Mouse (Mus musculus) ovary, adult 18-20 months (tissue): ENCODE data around the gene Il17c.

Source experiments
- DNase-seq: peaks from one replicate; pipeline ENCODE4 v3.0.0; 2022; ENCODE audit warnings: low spot score, mixed read lengths

Il17c gene

DNA sequence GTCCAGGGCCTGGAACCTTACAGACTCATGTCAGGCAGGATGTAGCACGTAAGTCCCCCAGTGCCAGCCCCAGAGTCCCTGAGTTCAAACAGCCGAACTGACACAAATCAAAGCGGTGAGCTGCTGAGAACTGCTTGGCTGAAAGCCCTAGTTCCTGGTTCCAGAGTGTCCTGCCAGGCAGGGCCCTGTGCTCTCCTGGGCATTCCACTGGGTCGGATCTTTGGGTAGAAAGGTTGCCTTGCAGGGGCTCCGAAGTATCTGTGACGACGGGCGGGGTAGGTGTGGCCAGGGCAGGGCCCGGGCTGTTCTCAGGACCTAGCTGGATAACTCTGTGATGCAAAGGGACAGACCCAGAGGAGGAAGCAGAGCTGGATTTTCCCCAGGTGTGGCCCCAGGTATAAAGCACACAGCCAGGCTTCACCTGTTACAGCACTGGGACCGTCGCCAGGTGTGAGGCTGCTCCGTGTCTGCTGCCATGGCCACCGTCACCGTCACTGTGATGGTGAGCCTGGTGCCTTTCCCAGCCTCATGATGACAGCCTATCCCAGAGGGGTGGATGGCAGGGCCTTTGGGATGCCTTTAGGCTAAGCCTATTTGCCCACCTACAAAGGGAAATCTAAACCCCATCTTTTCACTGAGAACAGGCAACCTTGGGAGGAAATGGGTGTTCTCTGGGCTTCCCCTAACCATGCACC, at the start of gene Il17c:
Il17c (plus strand) TSS at position 645 of the 695 bp plus-strand sequence.
- DNase-seq = no peak

DNA sequence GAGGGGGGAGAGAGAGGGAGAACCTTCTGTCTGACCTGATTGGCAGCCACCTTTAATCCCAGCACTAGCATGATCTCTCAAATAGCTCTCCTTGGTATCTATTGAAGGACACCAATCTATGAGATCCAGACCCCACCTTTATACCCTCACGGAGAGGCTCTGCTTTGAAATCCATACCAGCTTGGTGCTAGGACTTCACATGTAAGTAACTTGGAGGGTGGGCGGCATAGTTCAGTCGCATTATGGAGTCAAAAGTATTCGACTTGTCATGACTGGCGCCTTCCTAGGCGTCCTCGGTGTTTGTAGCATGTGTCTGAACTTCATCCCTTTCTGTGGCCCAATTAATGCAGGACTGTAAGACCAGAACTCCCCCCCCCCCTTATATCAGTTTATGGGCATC, 46.5 kb upstream of the Il17c start:
- no peak for DNase-seq

DNA sequence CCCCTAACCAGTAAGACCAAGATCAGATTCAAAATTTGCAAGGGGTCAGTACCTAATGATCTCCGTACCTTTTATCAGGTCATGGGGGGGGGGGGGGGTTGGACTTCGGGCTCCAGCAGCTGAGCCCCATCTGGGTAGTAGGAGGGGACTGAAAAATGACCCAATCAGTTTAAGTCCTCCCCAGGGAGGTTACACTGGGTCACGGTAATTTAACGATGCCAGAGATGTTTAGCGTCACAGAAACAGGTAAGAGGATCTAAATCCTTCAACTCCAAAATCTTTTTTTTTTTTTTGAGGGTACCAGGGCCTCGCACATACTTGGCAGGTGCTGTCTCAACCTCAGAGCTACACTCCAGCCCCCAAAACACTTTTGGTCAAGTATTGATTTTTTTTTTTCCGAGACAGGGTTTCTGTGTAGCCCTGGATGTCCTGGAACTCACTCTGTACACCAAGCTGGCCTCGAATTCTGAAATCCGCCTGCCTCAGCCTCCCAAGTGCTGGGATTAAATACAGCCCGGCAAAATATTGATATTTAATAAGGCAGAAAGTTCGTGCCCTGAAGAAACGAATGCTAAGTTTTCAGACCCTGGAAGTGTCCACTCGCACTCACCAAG, 46.0 kb upstream of the Il17c start:
- no peak for DNase-seq

DNA sequence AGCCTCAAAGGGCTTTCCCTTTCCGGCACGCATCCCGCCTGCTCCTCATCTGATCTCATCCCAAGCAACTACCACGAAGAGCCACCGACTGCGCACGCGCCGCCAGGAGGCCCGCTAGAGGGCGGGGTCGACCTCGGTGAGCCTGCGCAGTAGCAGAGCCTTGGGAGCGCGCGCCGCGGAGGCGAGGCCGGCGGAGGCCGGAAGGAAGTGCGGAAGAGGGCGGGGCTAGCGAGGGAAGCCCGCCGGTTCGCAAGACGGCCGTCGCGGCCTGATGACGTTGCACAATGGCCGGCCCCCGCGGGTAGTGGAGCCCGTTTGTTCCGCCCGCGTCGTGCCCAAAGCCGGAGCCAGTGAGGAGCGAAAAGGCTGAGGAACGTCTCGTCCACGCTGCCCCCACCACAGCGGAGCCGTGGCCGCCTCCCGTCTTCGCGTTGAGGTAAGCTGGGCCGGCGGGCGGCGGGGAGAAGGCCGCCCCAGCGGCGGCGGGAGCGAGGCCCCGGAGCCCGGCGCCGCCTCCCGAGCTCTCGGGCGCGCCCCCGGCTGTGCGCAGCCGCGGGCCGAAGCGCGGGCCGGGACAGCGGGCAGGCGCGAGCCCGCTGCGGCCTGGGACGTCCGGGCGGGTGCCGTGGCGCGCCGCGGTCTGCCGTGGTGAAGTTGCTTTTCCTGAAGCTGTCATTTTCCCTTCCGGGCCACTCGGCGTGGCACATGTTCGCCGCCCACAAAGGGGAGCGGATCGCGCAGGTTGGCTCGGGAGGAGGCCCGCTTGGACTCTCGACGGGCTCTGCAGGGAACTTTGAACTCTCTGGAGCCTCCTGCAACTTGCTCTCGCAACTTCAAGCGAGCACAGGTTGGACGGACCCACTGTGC, 45.2 kb upstream of the Il17c start, which contains the start of gene Zc3h18:
Zc3h18 (plus strand) TSS at position 245 of the 867 bp plus-strand sequence.
- peak; percentile 99 for DNase-seq

DNA sequence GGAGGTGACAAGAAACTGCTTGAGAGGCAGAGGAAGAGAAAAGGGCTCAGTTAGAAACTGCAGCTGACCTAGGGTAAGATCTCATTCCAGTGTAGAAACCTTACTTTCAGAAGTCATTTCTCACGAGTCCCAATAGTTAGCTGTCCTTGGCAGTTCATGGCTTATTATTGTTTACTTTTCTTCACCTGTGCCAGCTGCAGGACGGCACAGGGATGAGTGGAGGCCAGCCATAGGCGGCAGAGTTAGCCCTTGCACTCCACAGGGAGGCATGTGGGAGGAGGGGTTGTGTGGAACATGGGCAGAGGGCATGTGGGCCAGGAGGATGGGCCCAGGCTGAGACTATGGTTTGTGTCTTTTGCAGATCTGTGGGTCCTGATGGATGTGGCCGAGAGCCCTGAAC, 38.8 kb upstream of the Il17c start:
- DNase-seq = no peak

DNA sequence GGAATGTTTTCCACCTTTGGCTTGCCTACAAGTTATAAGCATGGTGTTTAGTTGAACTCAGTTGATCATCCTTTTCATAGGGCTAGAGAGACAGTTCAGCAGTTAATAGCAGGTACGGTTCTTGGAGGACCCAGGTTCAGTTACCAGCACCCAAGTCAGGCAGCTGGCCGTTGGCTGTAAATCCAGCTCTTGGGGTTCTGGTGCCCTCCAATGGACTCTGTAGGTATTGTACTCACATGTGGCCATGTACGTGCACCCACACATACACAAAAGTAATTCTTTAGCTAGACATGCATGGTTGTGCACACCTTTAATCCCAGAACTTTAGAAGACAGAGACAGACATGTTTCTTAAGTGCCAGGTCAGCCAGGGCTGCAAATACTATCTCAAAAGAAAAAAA, 32.5 kb upstream of the Il17c start:
- DNase-seq = no peak

DNA sequence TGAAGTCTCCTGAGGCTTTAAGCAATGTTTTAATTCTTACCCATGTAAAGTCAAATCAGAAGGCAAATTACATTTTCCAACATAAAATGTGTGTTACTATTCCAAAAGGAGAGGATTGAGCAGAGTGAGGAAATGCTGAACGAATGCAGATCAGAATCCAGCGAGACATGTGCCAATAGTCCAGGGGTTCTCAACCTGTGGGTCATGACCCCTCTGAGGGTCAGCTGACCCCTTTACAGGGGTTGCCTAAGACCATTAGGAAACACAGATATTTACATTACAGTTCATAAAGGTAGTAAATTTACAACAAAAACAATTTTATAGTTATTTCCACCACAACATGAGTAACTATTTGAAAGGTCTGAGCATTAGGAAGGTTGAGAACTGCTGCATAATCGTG, 31.1 kb upstream of the Il17c start:
- DNase-seq = no peak

DNA sequence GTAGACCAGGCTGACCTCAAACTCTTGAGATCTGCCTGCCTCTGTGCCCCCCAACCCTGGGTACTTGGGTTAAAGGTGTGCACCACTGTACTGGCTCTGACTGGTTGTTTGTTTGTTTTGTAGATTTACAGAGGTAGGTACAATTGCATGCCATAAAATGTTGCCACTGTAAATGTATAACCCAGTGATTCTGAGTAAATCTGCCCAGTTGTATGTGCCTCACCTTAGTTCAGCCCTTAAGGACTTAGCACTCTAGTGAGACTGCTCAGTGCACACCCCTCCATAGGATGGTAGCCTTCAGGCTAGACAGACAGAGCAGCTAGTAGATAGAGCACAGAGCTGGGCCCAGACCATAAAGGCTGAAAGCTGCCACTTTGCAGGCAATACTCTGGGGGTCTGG, 28.1 kb upstream of the Il17c start:
- DNase-seq = no peak

DNA sequence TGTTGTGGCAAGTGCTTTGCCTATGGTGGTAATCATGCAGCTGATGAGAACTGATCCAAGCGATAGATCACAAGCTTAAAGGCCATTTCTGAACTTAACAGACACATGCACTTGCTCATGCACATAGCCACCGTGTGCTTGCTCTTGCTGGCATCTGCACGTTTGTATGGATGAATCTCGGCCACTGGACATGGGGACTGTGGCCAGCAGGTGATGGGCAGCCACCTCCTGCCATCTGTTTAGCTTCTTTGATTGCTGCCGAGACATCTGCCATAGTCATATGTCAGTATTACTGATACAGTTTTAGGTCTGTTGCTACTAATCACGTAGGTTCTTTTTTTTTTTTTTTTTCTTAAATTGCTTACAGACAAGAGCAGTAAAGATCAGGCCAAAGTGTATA, 26.5 kb upstream of the Il17c start:
- DNase-seq = no peak

DNA sequence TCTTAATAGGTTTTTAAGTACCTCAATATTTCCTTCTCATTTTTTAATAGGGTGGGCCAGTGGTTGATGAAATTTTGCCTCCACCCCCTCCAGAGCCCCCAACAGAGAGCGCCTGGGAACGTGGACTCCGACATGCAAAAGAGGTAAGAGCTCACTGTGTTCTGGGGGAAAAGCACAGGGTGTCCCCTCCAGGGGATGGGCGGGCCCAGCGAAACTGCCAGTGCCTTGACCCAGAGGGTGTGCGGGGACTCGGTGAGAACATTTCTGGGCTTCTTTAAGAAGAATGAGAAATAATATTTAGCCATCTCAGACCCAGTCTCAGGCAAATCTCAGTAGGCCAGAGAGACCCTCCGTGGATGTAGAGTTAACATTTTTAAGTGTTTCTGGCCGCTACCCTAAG, 23.6 kb upstream of the Il17c start:
- DNase-seq = no peak

DNA sequence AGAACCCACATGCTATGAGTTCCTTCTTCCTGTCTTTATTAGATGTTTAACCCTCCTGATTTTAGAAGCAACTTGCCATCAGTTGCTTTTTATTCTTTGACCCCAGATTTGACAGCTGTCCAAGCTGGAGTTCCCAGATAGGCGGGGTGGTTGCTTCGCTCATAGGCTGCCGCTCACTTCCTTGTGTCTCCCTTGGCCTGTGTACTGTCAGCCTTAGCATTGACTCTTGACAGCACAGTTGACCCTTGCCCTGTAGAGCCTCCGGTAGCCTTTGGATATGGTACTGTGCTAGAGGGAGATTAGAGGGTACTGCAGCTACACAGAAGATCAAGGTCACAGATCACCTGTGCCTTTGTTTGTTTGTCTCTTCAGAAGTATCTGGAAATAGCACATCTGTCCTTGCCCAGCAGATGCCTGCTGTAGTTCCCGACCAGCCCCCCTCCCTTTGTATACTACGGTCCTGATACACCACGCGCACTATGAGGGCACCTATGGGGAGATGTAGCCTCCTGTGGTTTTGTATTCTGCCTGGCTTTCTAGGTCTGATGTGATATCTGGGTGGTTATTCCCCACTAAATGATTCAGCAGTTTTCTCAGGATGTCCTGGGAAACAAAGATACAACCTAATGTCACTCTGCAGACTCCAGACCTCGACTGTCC, 16.5 kb upstream of the Il17c start:
- DNase-seq = no peak

DNA sequence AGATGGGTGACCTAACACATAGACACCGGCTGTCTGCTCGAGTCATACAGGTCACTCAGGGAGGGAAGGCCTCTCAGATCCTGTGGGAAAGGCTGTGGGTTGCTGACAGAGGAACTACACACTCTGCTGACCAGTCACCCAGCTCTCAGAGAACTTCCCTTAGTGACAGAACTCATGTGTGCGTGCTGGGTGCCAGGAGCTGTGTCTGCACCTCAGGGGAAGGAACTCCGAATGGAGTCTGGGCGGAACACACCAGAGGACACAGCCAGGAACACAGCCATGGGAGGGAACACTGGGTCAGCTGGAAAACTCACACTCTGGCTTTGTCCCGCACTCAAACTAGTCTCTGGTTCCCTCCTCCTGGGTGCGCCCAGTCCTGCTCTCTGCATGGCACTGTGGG, 14.1 kb upstream of the Il17c start:
- no peak for DNase-seq

DNA sequence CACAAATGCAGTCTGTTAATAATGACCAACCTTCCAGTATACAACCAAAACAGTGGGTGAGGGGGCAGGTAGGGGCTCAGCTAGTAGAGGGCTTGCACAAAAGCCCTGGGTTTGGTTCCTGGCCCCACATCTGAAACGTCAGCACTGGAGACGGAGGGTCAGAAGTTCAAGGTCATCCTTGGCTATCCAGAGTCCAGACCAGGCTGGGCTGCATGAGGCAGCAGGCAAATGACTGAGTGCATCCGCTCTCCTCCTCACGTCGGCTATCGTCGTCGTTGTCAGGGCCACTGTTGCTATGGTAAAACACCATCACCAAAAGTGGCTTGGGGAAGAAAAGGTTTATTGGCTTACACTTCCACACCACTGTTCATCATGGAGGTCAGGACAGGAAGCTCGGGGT, 7.5 kb upstream of the Il17c start:
- no peak for DNase-seq

DNA sequence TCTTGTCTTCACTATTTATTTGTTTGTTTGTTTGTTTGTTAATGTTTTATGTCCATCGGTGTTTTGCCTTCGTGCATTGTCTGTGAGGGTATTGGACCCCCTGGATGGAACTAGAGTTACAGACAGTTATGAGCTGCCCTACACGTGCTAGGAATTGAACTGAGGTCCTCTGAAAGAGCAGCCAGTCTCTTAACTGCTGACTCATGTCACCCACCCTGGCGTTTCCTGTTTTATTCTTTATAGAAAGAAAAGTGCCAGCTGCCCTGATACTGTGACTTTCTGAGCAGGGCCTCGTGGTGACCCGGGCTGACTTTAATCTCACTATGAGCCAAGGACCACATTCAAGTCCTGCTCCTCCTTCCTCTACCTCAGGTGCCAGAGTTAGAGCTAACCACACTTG, 6.3 kb upstream of the Il17c start:
- no peak for DNase-seq

DNA sequence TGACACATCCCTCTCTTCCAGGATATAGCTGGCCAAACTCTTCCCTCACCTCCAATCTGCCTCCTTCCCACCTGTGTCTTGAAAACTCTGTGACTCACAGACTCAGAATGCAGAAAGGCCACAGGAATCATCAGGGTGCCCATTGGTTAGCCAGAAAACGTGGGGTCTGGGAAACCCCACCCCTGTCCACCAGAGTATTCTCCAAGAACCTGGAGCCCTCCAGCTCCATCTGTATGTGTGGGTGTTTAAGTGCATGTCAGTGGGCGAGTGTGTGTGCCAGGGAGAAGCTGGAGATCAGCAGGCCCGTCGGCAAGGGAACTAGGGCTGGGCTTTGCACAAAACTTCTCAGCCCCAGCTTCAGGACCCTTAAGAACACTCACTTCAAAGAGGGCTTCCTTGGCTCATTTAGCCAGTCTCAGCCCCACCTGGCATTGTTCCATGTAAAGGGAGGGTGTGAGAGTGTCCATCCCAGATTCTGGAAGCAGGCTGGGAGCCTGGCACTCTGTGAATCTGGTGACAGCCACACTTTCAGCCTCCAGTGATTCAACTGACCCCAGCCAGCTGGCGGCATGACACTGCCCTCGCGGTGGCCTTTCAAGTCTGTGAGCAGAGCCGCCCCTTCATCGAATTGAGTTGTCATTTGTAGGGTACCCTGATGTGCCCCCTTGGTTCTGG, 1.8 kb upstream of the Il17c start:
- no peak for DNase-seq

DNA sequence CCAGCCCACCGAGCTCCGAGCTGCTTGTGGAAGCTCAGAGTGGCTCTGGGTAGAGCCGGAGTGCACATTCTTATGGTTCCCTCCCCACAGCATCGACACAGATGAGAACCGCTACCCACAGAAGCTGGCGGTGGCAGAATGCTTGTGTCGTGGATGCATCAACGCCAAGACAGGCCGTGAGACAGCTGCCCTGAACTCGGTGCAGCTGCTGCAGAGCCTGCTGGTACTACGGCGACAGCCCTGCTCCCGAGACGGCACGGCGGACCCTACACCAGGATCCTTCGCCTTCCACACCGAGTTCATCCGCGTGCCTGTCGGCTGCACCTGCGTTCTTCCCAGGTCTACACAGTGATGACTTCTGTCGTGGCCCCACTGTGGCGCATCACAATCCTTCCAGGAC, 1.4 kb downstream of the Il17c start:
- no peak for DNase-seq

DNA sequence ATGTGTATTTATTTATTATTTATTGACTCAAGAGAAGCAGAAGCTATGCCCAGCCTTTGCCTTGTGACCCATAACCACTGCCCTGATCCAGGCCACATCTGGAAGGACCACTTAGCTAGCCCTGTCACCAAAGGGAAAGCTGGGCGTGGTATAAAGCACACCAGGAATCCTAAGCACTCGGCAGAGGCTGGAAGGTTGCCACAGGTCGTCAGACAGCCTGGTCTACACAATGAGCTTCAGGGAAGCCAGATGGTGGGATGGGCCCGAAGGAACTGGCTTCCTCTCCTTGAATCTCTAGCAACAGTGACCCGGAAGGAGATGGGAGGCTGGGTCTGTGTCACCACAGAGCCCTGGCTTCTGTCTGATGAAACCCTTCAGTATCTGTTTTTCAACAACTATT, 1.8 kb downstream of the Il17c start:
- no peak for DNase-seq

DNA sequence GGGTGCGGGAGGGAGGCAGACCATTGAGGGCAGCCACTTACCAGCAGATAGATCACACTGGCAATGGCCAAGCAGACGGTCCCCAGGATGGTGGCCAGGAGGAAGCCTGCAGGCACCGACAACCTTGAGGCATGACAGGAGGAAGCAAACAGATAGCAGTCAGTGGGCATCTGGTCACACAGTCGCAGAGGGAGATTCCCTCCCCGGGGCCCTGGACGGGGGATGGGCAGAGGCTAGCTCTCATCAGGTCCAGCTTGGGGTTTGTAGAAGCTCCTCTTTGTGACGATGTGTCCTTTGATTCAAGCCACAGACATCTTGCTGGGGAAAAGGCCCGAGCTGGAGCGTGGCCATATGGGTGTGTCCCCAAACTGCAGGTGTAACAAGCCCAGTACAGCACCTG, 4.3 kb downstream of the Il17c start:
- DNase-seq = no peak

DNA sequence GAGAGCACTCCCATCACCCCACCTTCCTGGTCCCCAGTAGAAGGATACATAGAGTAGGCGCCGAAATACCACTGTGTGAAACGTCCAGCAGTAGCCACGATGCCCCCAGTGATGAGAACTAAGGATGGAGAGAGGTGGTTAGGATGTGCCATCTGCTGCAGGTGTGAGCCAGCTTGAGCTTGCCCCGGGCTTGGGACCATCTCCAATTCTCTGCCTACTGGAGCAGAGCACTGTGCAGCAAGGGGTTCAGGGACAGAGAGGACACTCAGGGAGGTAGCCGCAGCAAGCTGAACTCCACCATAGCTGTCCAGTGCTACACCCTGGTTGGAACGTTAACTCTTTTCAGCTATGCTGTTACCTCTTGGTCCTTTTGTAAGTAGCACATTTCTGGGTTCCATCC, 5.8 kb downstream of the Il17c start:
- no peak for DNase-seq

DNA sequence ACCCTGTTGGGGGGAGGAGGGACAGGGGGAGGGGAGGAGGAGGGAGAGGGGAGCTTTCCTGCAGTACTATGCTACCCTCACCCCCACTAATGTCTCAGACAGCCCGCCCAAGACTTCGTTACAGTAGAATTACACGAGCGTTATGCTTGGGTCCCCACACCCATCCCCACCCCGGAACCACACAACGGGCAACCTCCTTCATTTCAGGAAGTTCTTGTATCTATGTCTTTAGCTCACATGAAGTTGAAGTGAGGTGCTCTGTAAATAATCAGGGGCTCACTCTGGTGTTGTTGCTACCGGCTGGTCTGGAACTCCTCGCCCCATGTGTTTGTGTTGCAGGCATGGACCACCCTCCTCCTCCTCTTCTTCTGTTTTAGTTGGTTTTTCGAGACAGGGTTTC, 6.3 kb downstream of the Il17c start:
- DNase-seq = no peak

DNA sequence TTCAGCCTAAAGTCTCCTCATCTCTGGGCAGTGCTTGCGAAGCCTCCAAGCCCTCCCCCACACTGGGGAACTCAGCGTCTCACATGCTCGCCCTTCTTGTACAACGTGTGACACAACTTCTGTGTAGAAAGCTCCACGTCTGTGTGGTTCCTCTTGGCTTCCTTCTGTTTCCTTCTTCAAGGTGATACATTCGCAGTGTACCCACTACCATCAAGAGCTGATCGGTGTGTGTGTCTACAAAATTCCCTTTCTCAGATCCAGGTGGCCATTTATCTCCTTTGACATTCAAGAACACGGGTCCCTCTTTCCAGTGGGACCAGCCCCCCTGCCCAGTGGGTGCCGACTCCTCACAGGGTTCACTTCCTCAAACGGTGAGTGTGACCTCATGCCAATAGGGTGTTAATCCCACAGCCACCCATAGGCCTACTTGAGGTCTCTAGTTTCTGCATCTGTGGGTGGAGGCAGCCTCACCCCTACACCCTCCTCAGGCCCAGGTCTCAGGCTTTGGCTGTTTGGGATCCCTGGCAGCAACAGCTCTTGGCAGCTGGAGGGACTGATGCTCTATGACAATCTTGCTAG, 8.3 kb downstream of the Il17c start:
- no peak for DNase-seq

DNA sequence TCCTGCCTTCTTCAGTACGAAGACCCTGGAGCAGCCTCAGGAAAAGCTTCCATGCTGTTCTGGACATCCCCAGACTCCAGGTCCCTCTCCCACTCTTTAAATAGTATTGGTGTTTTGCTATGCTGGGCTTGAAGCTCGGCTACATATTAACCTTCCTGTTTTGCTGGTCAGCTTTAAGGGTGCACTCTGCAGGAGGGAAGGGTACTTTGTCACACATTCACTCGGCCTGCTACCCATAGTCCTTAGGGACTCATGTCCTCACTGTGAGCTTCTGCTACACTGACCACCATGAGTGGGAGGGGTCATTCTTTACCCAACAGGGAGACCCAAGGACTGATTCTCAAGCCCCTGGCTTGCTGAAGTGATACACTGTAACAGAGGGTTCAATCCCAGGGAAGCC, 8.8 kb downstream of the Il17c start:
- DNase-seq = no peak
